Mouse (Mus musculus): ENCODE results near the gene Ccdc71. TPM values are rescaled to one million over a fixed set of nuclear protein-coding genes. Genes with fewer than 3 reads are reported as not detected.

The Ccdc71 gene
- polyA plus RNA-seq, 1 experiment from 2014 or later, result 43.9 TPM

DNA sequence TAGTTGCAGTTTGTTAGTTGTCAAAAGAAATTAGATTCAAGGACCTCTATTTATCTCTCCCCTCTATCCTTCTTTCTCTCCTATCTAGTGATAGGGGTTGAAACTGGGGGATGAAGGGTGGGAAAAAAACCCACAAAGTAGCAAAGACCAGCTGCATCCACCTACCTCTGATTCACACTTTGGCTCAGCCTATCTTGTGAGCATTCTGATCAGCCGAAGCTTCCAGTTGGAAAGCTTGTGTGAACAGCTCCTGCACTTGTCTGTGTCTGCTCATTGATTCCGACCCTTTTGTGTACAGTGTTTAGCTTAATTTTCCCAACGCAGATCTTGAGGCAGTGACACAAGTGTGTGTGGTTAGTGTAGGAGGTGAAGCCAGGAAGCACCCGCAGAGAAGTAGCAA lies 6.9 kb upstream of the Ccdc71 start:
- peaks cover 34% of the 10 kb centered on the region for H3K4me1 ChIP-seq (replicated peaks; ENCODE audit: control insufficient read depth, insufficient read depth, low read length)
- H3K9me3 ChIP-seq (ENCODE audit: control insufficient read depth, low read length), result no peaks in the 10 kb centered on the region
- peak overlapping the region; percentile 59 for H3K4me3 ChIP-seq (ENCODE audit: low read depth, low read length)
- H3K27me3 ChIP-seq (replicated peaks; ENCODE audit: control insufficient read depth, insufficient read depth, low read length), result no peaks in the 10 kb centered on the region
- no peak for DNase-seq (ENCODE audit: low spot score)
- H3K36me3 ChIP-seq (ENCODE audit: control insufficient read depth, insufficient read depth, low read length), result peaks cover 3% of the 10 kb centered on the region
- peak overlapping the region; percentile 60; the same call in 1 of the 2 replicates for H3K9ac ChIP-seq (ENCODE audit: low read length)
- ATAC-seq (replicated peaks; ENCODE audit: low FRiP score, low TSS enrichment, low read depth), result no peak
- H3K4me2 ChIP-seq (ENCODE audit: low read length), result peak overlapping the region; percentile 89
- WGBS, result 54% methylated on average over 4 of the region's 4 CpGs
- peak overlapping the region; percentile 92 for H3K27ac ChIP-seq (ENCODE audit: low read depth)

- Histone ChIP-seq H3K4me3 (ENCODE audit: low read depth, low read length) (no peak overlapping the region), H3K4me2 (ENCODE audit: low read length) (no peak overlapping the region), H3K27me3 (replicated peaks; ENCODE audit: control insufficient read depth, insufficient read depth, low read length) (no peaks in the 10 kb centered on the region), H3K4me1 (replicated peaks; ENCODE audit: control insufficient read depth, insufficient read depth, low read length) (peaks cover 31% of the 10 kb centered on the region), H3K9me3 (ENCODE audit: control insufficient read depth, low read length) (no peaks in the 10 kb centered on the region), H3K9ac (ENCODE audit: low read length) (no peak overlapping the region), H3K27ac (ENCODE audit: low read depth) (no peak overlapping the region), H3K36me3 (ENCODE audit: control insufficient read depth, insufficient read depth, low read length) (no peaks in the 10 kb centered on the region)
- ATAC-seq (replicated peaks; ENCODE audit: low FRiP score, low TSS enrichment, low read depth), result no peak
- no peak for DNase-seq (ENCODE audit: low spot score)
- 90% methylated on average over 6 of the region's 6 CpGs for WGBS
These were observed 5.9 kb upstream of the Ccdc71 start for GRCm38 (mm10) chr9:108454429-108454828.

DNA sequence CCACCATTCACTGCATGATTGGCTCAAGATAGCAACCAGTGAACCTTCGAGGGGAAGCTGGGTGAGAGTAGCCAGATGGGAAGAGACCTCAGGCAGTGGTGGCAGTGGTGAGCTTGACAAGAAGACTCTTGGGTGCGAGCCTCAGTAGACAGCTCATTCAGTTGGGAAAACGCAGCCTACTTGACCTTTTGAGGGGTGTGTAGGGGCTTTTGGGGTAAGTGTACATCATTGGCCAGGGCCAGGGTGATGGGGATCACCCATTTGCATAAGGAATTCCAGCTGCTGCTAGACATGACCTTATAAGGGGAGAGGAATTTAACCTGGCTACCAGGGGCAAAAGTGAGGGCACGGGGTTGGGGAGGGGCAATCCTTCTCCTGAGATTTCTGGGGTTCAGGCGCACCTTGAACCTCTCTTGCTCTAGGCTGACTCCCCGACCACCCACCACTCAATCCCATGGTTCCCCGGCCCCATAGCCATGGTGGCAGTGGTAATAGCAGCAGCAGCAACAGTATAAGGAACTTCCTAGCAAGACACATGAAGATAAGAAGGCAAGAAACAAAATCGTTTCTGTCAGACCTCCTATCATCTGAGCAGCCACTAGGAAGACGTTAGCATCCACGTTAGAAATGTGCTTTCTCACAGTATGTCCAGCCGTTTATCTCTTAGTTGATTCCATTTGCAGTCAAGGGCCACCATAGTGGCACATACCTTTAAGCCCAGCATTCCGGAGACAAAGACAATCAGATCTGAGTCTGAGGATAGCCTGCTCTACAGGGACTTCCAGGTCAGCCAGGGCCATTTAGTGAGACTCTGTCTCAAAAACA lies 4.4 kb upstream of the Ccdc71 start:
- no peak for ATAC-seq (replicated peaks; ENCODE audit: low FRiP score, low TSS enrichment, low read depth)
- H3K36me3 ChIP-seq (ENCODE audit: control insufficient read depth, insufficient read depth, low read length), result no peaks in the 10 kb centered on the region
- 70% methylated on average over 12 of the region's 12 CpGs for WGBS
- H3K4me2 ChIP-seq (ENCODE audit: low read length), result no peak overlapping the region
- no peak overlapping the region for H3K9ac ChIP-seq (ENCODE audit: low read length)
- no peak overlapping the region for H3K27ac ChIP-seq (ENCODE audit: low read depth)
- no peak for DNase-seq (ENCODE audit: low spot score)
- H3K4me1 ChIP-seq (replicated peaks; ENCODE audit: control insufficient read depth, insufficient read depth, low read length), result peaks cover 16% of the 10 kb centered on the region
- H3K4me3 ChIP-seq (ENCODE audit: low read depth, low read length), result no peak overlapping the region
- no peaks in the 10 kb centered on the region for H3K27me3 ChIP-seq (replicated peaks; ENCODE audit: control insufficient read depth, insufficient read depth, low read length)
- no peaks in the 10 kb centered on the region for H3K9me3 ChIP-seq (ENCODE audit: control insufficient read depth, low read length)

DNA sequence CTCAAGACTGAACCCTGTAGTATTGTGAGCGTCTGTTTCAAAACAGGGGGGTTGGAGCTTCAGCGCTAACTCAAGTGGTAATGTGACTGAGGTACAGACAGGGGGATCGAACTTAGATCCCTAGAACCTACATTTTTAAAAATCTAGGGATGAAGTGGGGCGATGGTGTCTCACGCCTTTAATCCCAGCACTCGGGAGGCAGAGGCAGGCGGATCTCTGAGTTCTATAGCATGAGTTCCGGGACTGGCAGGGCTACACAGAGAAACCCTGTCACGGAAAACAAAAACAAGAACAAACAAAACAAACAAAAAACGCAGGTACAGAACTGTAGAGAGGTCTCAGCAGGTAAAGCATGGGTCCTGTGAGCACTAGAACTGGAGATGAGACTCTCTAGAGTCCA lies 3.4 kb upstream of the Ccdc71 start:
- no peak for ATAC-seq (replicated peaks; ENCODE audit: low FRiP score, low TSS enrichment, low read depth)
- Histone ChIP-seq H3K9me3 (ENCODE audit: control insufficient read depth, low read length) (no peaks in the 10 kb centered on the region), H3K27ac (ENCODE audit: low read depth) (no peak overlapping the region), H3K27me3 (replicated peaks; ENCODE audit: control insufficient read depth, insufficient read depth, low read length) (no peaks in the 10 kb centered on the region), H3K4me1 (replicated peaks; ENCODE audit: control insufficient read depth, insufficient read depth, low read length) (peaks cover 17% of the 10 kb centered on the region), H3K9ac (ENCODE audit: low read length) (no peak overlapping the region), H3K4me2 (ENCODE audit: low read length) (no peak overlapping the region), H3K36me3 (ENCODE audit: control insufficient read depth, insufficient read depth, low read length) (no peaks in the 10 kb centered on the region), H3K4me3 (ENCODE audit: low read depth, low read length) (no peak overlapping the region)
- 84% methylated on average over 10 of the region's 10 CpGs for WGBS
- DNase-seq (ENCODE audit: low spot score), result no peak

DNA sequence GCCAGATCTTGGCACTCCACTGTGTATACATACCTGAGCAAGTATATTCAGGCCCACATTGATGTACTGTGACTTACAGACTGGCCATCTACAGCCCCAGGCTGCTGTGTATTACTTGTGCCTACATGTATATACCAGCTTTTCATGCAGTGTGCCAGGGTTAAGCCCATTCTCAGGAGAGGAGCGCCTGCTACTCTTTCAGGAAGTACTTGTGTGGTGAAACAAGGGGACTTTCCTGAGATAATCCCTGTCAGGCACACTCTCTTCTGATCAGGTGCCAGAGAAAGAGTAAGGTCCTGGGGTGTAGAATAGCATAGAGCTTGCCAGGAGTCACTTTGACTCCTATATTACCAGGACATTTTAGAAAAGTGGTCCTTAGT lies 398 bp upstream of the Ccdc71 start:
- Histone ChIP-seq H3K4me3 (ENCODE audit: low read depth, low read length) (peak overlapping the region; percentile 56), H3K27ac (ENCODE audit: low read depth) (peak overlapping the region; percentile 98), H3K4me1 (replicated peaks; ENCODE audit: control insufficient read depth, insufficient read depth, low read length) (peaks cover 19% of the 10 kb centered on the region), H3K9me3 (ENCODE audit: control insufficient read depth, low read length) (no peaks in the 10 kb centered on the region), H3K9ac (ENCODE audit: low read length) (peak overlapping the region; percentile 91; the same call in 1 of the 2 replicates), H3K36me3 (ENCODE audit: control insufficient read depth, insufficient read depth, low read length) (peaks cover 23% of the 10 kb centered on the region), H3K4me2 (ENCODE audit: low read length) (peak overlapping the region; percentile 91), H3K27me3 (replicated peaks; ENCODE audit: control insufficient read depth, insufficient read depth, low read length) (no peaks in the 10 kb centered on the region)
- ATAC-seq (replicated peaks; ENCODE audit: low FRiP score, low TSS enrichment, low read depth) (no peak), DNase-seq (ENCODE audit: low spot score) (no peak)
- WGBS, result 86% methylated on average over 1 of the region's 1 CpGs

- no peaks in the 10 kb centered on the region for H3K27me3 ChIP-seq (replicated peaks; ENCODE audit: control insufficient read depth, insufficient read depth, low read length)
- peak within 1 kb of the TSS; percentile 91 for H3K4me2 ChIP-seq (ENCODE audit: low read length)
- 19% methylated on average over 11 of the region's 11 CpGs for WGBS
- peak within 1 kb of the TSS; percentile 91 for H3K9ac ChIP-seq (ENCODE audit: low read length)
- H3K9me3 ChIP-seq (ENCODE audit: control insufficient read depth, low read length), result no peaks in the 10 kb centered on the region
- H3K36me3 ChIP-seq (ENCODE audit: control insufficient read depth, insufficient read depth, low read length), result peaks cover 36% of the 10 kb centered on the region
- peak; percentile 57 for DNase-seq (ENCODE audit: low spot score)
- no peak for ATAC-seq (replicated peaks; ENCODE audit: low FRiP score, low TSS enrichment, low read depth)
- peak within 1 kb of the TSS; percentile 56 for H3K4me3 ChIP-seq (ENCODE audit: low read depth, low read length)
- peaks cover 19% of the 10 kb centered on the region for H3K4me1 ChIP-seq (replicated peaks; ENCODE audit: control insufficient read depth, insufficient read depth, low read length)
- H3K27ac ChIP-seq (ENCODE audit: low read depth), result peak within 1 kb of the TSS; percentile 98
These were observed 879 bp downstream of the Ccdc71 start, which contains the start of gene Klhdc8b for GRCm38 (mm10) chr9:108461181-108461631. Gene Klhdc8b (minus strand): TSS chr9:108461581.

DNA sequence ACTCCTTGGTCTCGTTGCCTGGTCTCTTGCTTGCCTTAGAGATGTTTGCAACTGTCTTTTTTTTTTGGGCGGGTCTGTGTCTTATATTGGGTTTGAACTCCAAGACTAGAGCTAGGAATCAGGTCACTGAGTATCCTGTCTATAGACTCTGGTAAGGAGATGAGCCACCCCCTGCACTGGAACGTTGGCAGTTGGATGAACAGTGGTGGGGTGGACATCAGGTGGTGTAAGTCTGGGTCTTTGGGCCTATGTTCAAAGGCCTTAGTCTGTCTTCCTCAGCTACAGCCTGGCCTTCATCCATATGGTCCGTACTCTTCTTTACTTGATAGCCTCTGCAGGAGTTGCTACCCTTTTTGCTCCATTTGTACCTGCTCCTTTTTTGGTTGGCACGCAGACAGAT lies 1.3 kb downstream of the Ccdc71 start:
- no peak for ATAC-seq (replicated peaks; ENCODE audit: low FRiP score, low TSS enrichment, low read depth)
- H3K9me3 ChIP-seq (ENCODE audit: control insufficient read depth, low read length), result no peaks in the 10 kb centered on the region
- peaks cover 19% of the 10 kb centered on the region for H3K4me1 ChIP-seq (replicated peaks; ENCODE audit: control insufficient read depth, insufficient read depth, low read length)
- H3K4me3 ChIP-seq (ENCODE audit: low read depth, low read length), result peak overlapping the region; percentile 56
- peak overlapping the region; percentile 91 for H3K9ac ChIP-seq (ENCODE audit: low read length)
- peak overlapping the region; percentile 91 for H3K4me2 ChIP-seq (ENCODE audit: low read length)
- WGBS, result 79% methylated on average over 5 of the region's 5 CpGs
- no peaks in the 10 kb centered on the region for H3K27me3 ChIP-seq (replicated peaks; ENCODE audit: control insufficient read depth, insufficient read depth, low read length)
- DNase-seq (ENCODE audit: low spot score), result no peak
- H3K27ac ChIP-seq (ENCODE audit: low read depth), result peak overlapping the region; percentile 98
- H3K36me3 ChIP-seq (ENCODE audit: control insufficient read depth, insufficient read depth, low read length), result peaks cover 41% of the 10 kb centered on the region

GRCm38 (mm10) chr9:108462192-108462591 lies 1.9 kb downstream of the Ccdc71 start:
- peak overlapping the region; percentile 91 for H3K4me2 ChIP-seq (ENCODE audit: low read length)
- H3K4me3 ChIP-seq (ENCODE audit: low read depth, low read length), result no peak overlapping the region
- H3K27me3 ChIP-seq (replicated peaks; ENCODE audit: control insufficient read depth, insufficient read depth, low read length), result no peaks in the 10 kb centered on the region
- no peaks in the 10 kb centered on the region for H3K9me3 ChIP-seq (ENCODE audit: control insufficient read depth, low read length)
- peak; percentile 72 for DNase-seq (ENCODE audit: low spot score)
- no peak overlapping the region for H3K9ac ChIP-seq (ENCODE audit: low read length)
- H3K36me3 ChIP-seq (ENCODE audit: control insufficient read depth, insufficient read depth, low read length), result peaks cover 45% of the 10 kb centered on the region
- 0 out of 2 replicates have a peak, but pooled peaks have one; percentile 33 for ATAC-seq (replicated peaks; ENCODE audit: low FRiP score, low TSS enrichment, low read depth)
- H3K27ac ChIP-seq (ENCODE audit: low read depth), result peak overlapping the region; percentile 98
- 46% methylated on average over 10 of the region's 10 CpGs for WGBS
- H3K4me1 ChIP-seq (replicated peaks; ENCODE audit: control insufficient read depth, insufficient read depth, low read length), result peaks cover 19% of the 10 kb centered on the region

DNA sequence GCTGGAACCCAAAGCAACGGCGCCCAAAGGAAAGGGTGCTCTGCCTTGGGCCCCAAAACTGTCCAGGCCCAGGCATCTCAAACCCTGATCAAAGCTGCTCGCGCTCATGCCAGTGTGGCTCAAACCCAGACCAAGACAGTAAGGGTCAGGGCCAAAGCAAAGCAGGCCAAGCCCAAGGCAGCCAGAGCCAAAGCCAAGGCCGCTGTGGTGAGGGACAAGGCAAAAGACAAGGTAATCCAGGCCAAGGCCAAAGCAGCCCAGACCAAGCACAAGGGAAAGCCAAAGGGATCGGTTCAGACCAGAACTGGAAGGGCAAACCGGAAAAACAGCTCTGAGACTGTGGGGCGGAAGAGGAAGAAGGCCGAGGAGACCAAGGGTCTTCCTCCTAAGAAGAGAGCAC lies 3.4 kb downstream of the Ccdc71 start:
- Histone ChIP-seq H3K4me1 (replicated peaks; ENCODE audit: control insufficient read depth, insufficient read depth, low read length) (peaks cover 19% of the 10 kb centered on the region), H3K9ac (ENCODE audit: low read length) (no peak overlapping the region), H3K36me3 (ENCODE audit: control insufficient read depth, insufficient read depth, low read length) (peaks cover 45% of the 10 kb centered on the region), H3K4me2 (ENCODE audit: low read length) (no peak overlapping the region), H3K27me3 (replicated peaks; ENCODE audit: control insufficient read depth, insufficient read depth, low read length) (no peaks in the 10 kb centered on the region), H3K4me3 (ENCODE audit: low read depth, low read length) (no peak overlapping the region), H3K27ac (ENCODE audit: low read depth) (no peak overlapping the region), H3K9me3 (ENCODE audit: control insufficient read depth, low read length) (no peaks in the 10 kb centered on the region)
- 95% methylated on average over 9 of the region's 9 CpGs for WGBS
- ATAC-seq (replicated peaks; ENCODE audit: low FRiP score, low TSS enrichment, low read depth), result no peak
- no peak for DNase-seq (ENCODE audit: low spot score)

Data from intestine, embryonic 14.5 days (tissue).